Mouse (Mus musculus): Measurements from ENCODE around the gene Spred3. TPM values are rescaled to one million over a fixed set of nuclear protein-coding genes. Genes with fewer than 3 reads are reported as not detected.
"Not testable (repeated sequence)": the region's sequence is repeated elsewhere in the genome, so short reads cannot be mapped to it uniquely, and the experiment has no call there.

Spred3 gene
- total RNA-seq (2021): 10 to 100 TPM; 50.2 to 53.6 TPM
- long read RNA-seq, experiment 1, full-length matches to known transcripts: 1 of 23 reads
- long read RNA-seq, experiment 1, partial matches to known transcripts: 7 of 23 reads
- long read RNA-seq, experiment 1, other reads (novel, unspliced or antisense): 15 of 23 reads
- long read RNA-seq, experiment 2, partial matches to known transcripts: 0 of 6 reads
- long read RNA-seq, experiment 2, other reads (novel, unspliced or antisense): 6 of 6 reads

DNA sequence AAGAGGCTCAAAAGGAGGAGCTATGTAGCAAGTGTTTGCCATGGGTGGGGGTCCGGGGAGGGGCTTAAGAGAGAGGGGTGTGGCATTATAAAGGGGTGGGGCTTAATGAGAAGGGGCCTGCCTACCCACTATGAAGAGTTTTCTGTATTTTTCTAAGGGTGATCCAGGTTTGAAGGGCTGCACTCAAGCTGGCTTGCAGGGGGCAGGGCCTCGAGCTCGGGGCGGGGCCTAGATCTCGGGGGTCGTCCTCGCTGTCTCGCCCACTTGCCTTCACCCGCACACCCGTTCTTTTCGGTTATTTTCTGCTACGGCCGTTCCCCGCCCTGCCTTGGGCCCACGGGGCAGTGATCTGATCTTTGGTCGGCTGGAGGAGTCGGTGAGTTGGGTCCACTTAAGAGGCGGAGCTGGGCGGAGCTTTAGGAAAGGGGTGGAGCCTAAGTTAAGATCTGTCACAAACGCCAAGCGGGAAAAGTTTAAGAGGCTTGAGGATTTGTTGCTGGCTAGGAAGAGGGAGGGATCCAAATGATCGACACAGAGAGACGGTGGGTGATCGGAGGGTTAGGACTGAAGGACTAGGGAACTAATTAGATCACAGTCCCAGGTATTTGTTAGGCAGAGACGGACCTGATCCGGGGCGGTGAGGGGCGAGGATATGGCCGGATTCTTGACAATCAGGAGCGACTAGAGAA, at the start of gene Spred3, which contains the start of gene Ggn:
Gene Spred3 (minus strand): TSS at position 346 of the 689 bp plus-strand sequence.
Gene Ggn (plus strand): TSS at position 145 of the 689 bp plus-strand sequence.
- DNase-seq (ENCODE audit: low spot score in 2 of 2): no peak

DNA sequence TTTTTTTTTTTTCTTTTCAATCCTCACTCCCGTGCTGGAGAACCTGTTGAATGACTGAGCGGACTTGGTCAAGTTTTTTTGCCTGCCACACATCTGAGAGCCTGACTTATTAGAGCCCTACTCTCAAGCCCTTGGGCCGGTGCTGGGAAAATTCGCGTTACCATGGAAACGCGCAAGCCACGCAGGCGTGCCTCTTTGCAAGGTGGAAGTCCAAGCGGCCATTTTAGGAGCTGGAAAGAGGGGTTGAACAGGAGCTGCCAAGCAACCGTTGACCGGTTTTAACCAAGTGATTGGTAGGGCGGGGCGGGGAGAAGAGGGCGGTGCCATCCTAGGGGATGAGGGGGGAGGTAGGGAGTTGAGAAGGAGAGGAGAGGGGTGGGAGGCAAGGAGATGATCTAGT, 44.6 kb upstream of the Spred3 start:
- DNase-seq (ENCODE audit: low spot score in 2 of 2): no peak

DNA sequence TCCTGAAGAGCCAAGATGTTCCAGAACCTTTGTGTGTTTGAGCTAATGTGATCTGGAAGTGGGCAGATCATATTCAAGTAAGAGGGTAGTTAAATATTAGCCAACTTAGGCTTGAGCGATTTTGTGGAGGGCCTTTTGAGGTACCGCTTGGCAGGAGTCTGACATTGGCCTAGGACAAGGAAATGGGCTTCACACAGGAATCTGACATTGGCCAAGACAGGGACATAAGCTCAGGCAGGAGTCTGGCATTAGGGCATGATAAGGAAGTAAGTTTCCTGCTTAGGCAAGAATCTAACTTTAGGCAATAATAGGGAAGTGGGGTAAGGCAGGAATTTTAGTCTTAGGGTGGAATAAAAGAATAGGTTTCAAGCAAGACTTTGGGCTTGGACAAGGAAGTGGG, 44.0 kb upstream of the Spred3 start:
- no peak for DNase-seq (ENCODE audit: low spot score in 2 of 2)

DNA sequence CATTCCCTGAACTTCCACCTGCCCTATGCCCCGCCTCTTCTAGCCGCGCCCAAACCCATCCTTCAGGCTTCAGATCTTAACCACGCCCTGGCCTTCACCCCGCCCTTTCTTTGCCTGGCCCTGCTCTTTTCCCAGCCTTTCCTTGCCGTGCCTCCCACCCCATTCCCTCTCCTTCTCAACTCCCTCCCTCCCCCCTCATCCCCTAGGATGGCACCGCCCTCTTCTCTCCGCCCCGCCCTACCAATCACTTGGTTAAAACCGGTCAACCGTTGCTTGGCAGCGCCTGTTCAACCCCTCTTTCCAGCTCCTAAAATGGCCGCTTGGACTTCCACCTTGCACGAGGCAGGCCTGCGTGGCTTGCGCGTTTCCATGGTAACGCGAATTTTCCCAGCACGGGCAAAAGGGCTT, 43.5 kb upstream of the Spred3 start, which contains the start of gene Catsperg1:
Gene Catsperg1 (minus strand): TSS at position 361 of the 408 bp plus-strand sequence.
- DNase-seq (ENCODE audit: low spot score in 2 of 2): no peak

DNA sequence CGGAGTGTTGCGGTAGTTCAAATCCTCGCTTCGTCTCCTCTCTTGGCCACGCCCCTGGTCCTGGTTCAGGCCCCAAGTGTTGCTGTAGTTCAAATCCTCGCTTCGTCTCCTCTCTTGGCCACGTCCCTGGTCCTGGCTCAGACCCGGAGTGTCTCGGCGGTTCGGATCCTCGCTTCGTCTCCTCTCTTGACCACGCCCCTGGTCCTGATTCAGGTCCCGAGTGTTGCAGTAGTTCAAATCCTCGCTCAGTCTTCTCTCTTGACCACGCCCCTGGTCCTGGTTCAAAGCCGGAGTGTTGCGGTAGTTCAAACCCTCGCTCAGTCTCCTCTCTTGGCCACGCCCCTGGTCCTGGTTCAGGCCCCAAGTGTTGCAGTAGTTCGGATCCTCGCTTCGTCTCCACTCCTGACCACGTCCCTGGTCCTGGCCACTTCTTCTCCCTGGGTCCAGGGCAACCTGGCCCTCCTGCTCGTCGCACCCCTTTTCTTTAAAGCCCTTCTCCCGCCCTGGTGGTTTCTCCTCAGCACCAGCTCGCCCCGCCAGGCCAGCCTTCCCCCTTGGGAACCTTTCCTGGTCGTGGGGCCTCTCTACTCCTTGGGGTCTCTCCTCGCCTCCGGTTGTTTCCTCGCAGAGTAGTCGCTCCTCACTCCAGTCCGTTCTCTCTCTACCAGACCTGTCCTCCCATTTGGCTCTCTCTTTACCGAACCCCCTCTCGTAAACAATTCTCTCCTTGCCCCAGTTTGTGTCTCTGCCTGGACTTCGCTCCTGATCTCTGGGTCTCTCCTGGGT, 42.8 kb upstream of the Spred3 start:
- DNase-seq (ENCODE audit: low spot score in 2 of 2): not testable (repeated sequence)

DNA sequence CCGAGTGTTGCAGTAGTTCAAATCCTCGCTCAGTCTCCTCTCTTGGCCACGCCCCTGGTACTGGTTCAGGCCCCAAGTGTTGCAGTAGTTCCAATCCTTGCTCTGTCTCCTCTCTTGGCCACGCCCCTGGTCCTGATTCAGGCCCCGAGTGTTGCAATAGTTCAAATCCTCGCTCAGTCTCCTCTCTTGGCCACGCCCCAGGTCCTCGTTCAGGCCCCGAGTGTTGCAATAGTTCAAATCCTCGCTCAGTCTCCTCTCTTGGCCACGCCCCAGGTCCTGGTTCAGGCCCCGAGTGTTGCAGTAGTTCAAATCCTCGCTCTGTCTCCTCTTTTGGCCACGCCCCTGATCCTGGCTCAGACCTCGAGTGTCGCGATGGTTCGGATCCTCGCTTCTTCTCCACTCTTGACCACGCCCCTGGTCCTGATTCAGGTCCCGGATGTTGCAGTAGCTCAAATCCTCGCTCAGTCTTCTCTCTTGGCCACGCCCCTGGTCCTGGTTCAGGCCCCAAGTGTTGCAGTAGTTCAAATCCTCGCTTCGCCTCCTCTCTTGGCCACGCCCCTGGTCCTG, 42.1 kb upstream of the Spred3 start:
- no peak for DNase-seq (ENCODE audit: low spot score in 2 of 2)

DNA sequence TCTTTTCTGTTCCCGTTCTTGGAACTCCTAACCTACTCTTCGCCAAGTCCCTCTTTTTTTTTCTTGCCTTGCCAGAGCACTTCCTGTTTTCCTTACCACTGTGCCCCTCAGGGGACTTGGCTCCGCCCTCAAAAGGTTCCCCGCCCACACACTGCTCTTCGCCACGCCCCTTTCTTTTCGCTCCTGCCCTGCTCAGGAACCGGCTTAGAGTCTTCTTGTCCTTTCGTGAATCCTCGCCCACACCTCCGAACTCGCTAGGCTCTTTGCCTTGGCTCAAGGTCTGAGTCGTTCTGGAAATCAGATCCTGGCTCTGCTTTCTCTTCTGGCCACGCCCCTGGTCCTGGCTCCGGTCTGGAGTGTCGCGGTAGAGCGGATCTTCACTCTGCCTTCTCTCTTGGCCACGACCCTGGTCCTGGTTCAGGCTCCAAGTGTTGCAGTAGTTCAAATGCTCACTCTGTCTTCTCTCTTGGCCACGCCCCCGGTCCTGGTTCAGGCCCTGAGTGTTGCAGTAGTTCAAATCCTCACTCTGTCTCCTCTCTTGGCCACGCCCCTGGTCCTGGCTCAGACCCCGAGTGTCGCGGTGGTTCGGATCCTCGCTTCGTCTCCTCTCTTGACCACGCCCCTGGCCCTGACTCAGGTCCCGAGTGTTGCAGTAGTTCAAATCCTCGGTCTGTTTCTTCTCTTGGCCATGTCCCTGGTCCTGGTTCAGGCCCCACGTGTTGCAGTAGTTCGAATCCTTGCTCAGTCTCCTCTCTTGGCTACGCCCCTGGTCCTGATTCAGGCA, 41.4 kb upstream of the Spred3 start:
- peak in 1 of 2 experiments; percentile 13 for DNase-seq (ENCODE audit: low spot score in 2 of 2)

DNA sequence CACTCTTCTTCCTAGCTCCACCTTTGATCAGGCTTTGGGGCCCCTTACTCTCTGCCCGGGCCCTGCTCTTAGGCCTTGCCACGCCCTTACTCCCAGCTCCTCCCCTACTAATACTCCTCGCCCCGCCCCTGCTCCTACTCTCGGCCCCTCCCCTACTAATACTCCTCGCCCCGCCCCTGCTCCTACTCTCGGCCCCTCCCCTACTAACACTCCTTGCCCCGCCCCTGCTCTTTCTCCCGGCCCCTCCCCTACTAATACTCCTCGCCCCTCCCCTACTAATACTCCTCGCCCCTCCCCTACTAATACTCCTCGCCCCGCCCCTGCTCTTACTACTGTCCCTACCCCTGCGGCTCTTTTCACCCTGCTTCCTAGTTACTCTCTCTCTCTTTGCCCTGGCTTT, 40.8 kb upstream of the Spred3 start:
- not testable (repeated sequence) for DNase-seq (ENCODE audit: low spot score in 2 of 2)

DNA sequence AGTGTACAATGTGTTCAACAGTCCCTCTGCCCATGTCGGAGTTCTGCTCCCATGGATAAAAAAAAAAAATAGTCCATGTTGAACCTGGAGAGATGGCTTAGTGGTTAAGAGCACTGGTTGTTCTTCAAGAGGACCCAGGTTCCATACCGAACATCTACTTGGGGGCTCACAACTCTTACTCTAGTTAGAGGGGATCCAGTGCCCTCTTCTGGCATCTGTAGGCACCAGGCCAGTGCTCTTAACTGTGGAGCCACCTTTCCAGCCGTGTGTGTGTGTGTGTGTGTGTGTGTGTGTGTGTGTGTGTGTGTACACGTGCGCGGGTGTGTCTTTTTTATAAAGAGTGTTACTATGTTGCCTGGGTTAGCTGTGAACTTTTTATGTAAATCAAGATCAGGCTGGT, 32.4 kb upstream of the Spred3 start:
- DNase-seq (ENCODE audit: low spot score in 2 of 2): no peak

DNA sequence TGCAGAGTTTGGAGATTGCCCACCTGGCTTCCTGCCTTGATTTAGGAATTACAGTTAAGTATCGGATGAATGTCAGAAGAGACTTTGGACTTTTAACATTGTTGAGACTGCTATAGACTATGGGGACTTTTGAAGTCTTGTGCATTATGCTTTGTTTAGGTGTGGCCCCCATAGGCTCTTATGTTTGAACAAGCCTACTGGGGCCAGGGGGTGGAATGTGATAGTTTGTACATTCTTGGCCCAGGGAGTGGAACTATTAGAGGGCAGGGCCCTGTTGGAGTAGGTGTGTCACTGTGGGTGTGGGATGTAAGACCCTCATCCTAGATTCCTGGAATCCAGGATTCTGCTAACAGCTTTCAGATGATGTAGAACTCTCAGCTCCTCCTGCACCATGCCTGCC, 24.0 kb upstream of the Spred3 start:
- DNase-seq (ENCODE audit: low spot score in 2 of 2): not testable (repeated sequence)

DNA sequence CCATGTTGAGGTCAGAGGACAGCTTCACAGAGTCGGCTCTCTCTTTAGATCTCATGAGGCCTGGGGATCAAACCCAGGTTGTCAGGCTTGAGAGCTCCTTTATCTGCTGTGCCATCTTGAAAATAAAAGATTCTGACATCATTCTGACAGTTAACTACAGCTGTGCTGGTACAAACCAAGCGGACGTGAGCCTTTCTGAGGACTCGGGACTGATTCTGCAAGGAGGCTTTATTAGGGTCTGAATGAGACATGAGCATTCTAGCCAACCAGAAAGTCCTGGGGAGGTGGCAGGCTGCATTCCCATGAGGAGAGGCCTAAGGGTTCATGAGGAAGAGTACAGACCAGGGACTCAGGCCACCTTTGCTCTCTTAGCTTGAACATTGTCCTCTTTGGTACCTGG, 11.1 kb upstream of the Spred3 start:
- DNase-seq (ENCODE audit: low spot score in 2 of 2): not testable (repeated sequence)

DNA sequence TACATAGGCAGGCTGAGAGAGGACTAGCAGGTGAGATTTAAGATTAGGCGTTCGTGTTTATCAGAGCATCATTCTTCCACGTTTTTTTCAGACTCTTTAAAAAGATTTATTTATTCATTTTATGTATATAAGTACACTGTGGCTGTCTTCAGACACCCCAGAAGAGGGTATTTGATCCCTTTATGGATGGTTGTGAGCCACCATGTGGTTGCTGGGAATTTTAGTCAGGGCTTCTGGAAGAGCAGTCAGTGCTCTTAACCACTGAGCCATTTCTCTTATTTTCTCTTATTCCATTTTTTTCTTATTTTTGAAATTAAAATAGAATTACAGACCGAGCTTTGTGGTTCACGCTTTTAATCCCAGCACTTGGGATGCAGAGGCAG, 10.6 kb upstream of the Spred3 start:
- no peak for DNase-seq (ENCODE audit: low spot score in 2 of 2)

DNA sequence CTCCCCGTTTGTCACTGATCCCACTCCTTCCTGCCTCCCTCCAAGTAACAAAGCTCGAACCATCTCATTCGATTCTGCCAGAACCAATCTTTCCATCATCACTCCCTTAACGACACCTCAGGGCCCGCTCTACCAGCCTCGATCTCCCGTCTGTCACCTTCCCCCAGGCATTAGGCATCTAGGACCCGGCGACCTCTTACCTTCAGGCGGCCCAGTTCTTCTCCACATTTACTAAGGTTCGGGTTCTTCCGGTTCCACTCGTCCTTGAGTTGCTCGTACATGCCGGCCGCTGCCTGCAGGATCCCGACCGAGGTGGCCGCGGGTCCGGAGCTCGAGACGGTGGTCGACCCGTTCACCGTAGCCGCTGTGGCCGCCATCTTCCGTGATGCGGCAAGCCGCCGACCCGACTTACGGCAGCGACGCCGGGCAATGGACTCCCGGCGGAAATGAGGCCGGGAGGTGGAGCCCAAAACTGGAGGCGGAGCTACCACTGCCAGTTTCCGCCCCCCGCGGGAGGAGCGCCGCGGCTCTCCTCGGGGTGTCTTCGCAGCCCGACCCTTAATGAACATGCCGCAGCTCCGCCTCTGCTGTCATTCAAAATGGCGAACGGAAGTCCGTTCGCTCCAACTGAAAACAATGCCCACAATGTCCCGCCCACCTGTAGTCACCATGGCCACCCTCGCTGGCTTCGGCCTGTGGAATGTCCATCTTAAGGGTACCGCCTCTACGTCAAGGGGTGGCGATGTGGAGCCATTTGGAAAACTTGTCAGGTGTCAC, 10.1 kb upstream of the Spred3 start, which contains the start of gene Psmd8:
Gene Psmd8 (minus strand): TSS at position 625 of the 777 bp plus-strand sequence.
- DNase-seq (ENCODE audit: low spot score in 2 of 2): peak; percentile 90 to 97

DNA sequence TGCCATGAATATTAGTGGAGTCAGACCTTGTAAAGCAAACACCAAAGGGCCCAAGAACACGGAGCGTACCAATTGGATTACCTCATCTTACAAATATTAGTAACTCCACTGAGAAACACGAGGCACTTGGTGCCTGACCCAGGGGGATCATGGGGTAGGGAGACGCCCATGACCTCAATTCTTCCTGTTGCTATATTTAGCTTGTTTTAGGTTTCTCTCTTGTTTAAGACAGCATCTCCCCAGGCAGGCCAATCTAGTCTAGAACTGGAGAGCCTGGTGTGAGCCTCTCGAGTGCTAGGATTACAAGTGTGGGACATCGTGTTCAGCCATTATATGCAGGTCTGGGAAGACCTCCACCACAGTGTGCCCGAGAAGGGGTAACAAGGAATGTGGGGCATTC, 9.1 kb upstream of the Spred3 start:
- no peak for DNase-seq (ENCODE audit: low spot score in 2 of 2)

DNA sequence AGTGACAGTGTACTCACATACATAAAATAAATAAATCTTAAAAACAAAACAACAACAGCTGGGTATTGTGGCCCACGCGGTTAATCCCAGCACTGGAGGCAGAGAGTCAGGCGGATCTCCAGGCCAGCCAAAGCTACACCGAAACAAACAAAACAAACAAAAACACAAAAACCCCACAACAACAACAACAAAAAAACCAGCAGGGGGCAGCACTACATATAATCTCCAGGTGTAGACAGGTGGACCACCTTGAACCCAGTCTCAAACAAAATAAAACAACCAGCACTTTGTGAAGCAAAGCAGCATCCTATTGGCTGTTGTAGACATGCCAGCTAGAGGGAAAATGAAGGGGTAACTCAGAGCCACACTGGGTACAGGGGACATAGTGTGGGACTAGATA, 7.9 kb upstream of the Spred3 start:
- DNase-seq (ENCODE audit: low spot score in 2 of 2): no peak

DNA sequence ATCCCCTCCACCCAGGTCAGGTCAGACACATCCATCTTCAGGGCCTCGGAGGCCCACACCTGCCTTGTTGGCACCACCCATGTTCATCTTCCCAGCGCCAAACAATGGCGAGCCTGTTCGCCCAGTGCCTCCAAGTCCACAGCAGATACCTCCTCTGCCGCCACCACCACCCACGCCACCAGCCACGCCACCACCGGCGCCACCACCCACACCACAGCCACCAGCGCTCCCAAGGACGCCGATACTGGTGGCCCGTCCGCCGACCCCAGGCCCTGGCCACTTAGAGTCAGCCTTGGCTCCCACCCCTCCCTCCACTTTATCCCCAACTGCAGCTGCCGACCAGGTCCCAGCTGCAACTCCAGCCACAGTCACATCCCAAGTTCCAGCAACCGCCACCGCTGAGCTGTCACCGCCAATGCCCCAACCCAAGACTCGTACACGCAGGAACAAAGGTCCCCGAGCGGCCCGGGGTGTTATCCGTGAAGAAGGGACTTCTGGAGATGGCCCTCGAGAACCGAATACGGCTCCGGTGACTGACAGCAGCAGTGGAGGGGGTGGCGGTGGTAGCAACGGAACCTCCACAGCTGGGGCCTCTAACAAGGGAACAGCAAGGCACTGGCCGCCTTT, 2.3 kb upstream of the Spred3 start:
- DNase-seq (ENCODE audit: low spot score in 2 of 2): no peak

DNA sequence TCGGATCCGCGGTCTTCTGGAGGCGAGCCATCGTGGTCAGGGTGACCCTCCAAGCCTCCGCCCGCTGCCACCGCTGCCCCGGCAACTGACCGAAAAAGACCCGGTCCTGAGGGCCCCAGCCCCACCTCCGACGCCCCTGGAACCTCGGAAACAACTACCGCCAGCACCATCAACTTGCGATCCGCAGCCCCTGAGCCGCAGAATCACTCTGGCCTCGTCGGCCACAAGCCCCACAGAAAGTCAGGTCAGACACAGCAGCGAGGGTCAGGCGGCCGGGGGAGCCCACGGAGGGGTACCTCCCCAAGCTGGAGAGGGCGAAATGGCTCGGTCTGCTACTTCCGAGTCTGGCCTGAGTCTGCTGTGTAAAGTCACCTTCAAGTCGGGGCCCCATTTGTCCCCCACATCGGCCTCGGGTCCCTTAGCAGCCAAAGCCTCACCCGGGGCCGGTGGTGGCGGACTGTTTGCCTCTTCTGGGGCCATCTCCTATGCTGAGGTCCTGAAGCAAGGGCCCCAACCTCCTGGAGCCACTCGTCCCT, 1.4 kb upstream of the Spred3 start:
- DNase-seq (ENCODE audit: low spot score in 2 of 2): no peak

DNA sequence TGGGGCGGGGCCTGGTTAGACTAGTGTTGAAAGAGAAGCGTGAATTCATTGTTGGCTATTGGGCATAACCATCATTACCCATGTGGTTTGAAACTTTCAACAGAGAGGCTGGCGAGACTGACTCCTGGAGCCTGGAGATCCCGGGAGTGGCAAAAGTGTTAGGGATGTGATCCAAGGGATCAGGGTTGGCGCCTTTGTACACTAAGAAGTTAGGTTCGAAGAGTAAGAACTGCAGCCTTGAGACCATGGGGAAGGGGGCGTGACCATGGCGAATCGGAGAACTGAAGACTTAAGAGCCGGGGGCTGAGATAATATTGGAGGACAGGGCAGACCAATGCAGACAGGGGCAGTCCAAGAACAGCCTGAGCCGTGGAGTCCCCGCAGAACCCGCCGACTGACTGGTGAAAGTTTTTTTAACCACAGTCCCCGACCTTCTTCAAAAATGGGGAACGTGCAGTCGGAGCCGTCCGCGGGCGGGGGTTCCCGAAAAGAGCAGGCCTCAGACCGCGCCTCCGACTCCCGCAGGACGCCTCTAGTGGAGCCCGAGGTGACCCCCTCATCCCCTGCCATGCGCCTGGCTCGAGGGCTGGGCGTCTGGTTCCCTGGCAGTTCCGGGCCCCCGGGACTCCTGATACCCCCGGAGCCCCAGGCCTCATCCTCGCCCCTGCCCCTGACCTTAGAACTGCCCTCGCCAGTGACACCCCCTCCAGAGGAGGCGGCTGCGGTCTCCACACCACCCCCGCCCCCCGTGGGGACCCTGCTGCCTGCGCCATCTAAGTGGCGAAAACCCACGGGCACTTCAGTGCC, 747 bp upstream of the Spred3 start:
- no peak for DNase-seq (ENCODE audit: low spot score in 2 of 2)
